Mouse (Mus musculus) embryonic facial prominence, embryonic 11.5 days (tissue): Measurements from ENCODE around the gene Pard3b. TPM values are rescaled to one million over a fixed set of nuclear protein-coding genes. Genes with fewer than 3 reads are reported as not detected.

Experiments
- ATAC-seq: fragments of 200-750 bp; cut with Nextera tagmentation; replicated peaks from 2 replicates; pipeline ENCODE4 v1.8.0; 2017; ENCODE audit warnings: low read depth; ENCODE audit not compliant: insufficient number of reproducible peaks, low FRiP score, low TSS enrichment
- DNase-seq: peaks from one replicate; pipeline ENCODE4 v3.0.0-alpha.2; 2015; ENCODE audit warnings: low spot score
- H3K27ac ChIP-seq: fragments of 300-500 bp; sonication (generic); replicated peaks from 2 replicates; pipeline ENCODE4 v1.5.1; 2014; ENCODE audit warnings: mild to moderate bottlenecking, low read depth, low read length, control low read depth
- H3K27me3 ChIP-seq: fragments of 300-500 bp; sonication (generic); 2 replicates; pipeline ENCODE4 v1.6.1; 2014; ENCODE audit warnings: mild to moderate bottlenecking, low read length, moderate library complexity, mixed read lengths; ENCODE audit not compliant: control insufficient read depth, insufficient read depth
- H3K36me3 ChIP-seq: fragments of 300-500 bp; sonication (generic); replicated peaks from 2 replicates; pipeline ENCODE4 v1.6.1; 2014; ENCODE audit warnings: low read depth, mild to moderate bottlenecking, low read length, moderate library complexity, mixed read lengths; ENCODE audit not compliant: control insufficient read depth, insufficient read depth
- H3K4me1 ChIP-seq: fragments of 300-500 bp; sonication (generic); 2 replicates; pipeline ENCODE4 v1.6.1; 2014; ENCODE audit warnings: low read length, mixed read lengths; ENCODE audit not compliant: control insufficient read depth, insufficient read depth
- H3K4me2 ChIP-seq: fragments of 300-500 bp; sonication (generic); 2 replicates; pipeline ENCODE4 v1.6.1; 2014; ENCODE audit warnings: low read depth, mild to moderate bottlenecking, control low read depth, low read length, moderate library complexity
- H3K4me3 ChIP-seq: fragments of 300-500 bp; sonication (generic); 2 replicates; pipeline ENCODE4 v1.5.1; 2014; ENCODE audit warnings: low read depth, low read length, control low read depth
- H3K9ac ChIP-seq: fragments of 300-500 bp; sonication (generic); replicated peaks from 2 replicates; pipeline ENCODE4 v1.6.1; 2014; ENCODE audit warnings: mild to moderate bottlenecking, control low read depth, low read length
- H3K9me3 ChIP-seq: fragments of 300-500 bp; sonication (generic); replicated peaks from 2 replicates; pipeline ENCODE4 v1.6.1; 2016; ENCODE audit warnings: mild to moderate bottlenecking, low read length, inconsistent platforms, mixed read lengths; ENCODE audit not compliant: control insufficient read depth
- WGBS: fragments of 180-500 bp; shearing (Covaris S2); extraction: QIAGEN DNeasy Blood & Tissue Kit; methylation state at CpG from one replicate; pipeline ENCODE4 v1.1.7; 2014; 5-methylcytosine and 5-hydroxymethylcytosine counted together
- polyA plus RNA-seq: library from polyadenylated mRNA; unstranded; fragments of >200 nt; fragmentation: Nextera tagmentation; extraction: Ambion mirVana; gene quantifications from 2 replicates; pipeline ENCODE4 v1.2.1, GENCODE M21; 2014

Gene Pard3b
- polyA plus RNA-seq, 1 experiment from 2014 or later: 7.7 TPM

GRCm38 (mm10) chr1:62244191-62244984 lies 605.8 kb downstream of the Pard3b start:
- ATAC-seq: 0 out of 2 replicates have a peak, but pooled peaks have one; percentile 48
- DNase-seq: peak; percentile 44
- 34% methylated on average over 12 of the region's 12 CpGs for WGBS
- H3K27me3 ChIP-seq: no peaks in the 10 kb centered on the region
- no peaks in the 10 kb centered on the region for H3K36me3 ChIP-seq
- no peaks in the 10 kb centered on the region for H3K9me3 ChIP-seq
- no peak overlapping the region for H3K4me2 ChIP-seq
- H3K27ac ChIP-seq: no peak overlapping the region
- no peak overlapping the region for H3K9ac ChIP-seq
- H3K4me3 ChIP-seq: no peak overlapping the region
- H3K4me1 ChIP-seq: no peaks in the 10 kb centered on the region

- 81% methylated on average over 1 of the region's 1 CpGs for WGBS
- Histone ChIP-seq H3K27ac (no peak overlapping the region), H3K4me2 (no peak overlapping the region), H3K4me1 (no peaks in the 10 kb centered on the region), H3K4me3 (no peak overlapping the region), H3K27me3 (no peaks in the 10 kb centered on the region), H3K9me3 (no peaks in the 10 kb centered on the region), H3K9ac (no peak overlapping the region), H3K36me3 (no peaks in the 10 kb centered on the region)
- no peak for DNase-seq
- no peak for ATAC-seq
Observed at GRCm38 (mm10) chr1:62252432-62252831, 613.8 kb downstream of the Pard3b start.

GRCm38 (mm10) chr1:62254316-62254715 lies 615.7 kb downstream of the Pard3b start:
- Histone ChIP-seq H3K36me3 (no peaks in the 10 kb centered on the region), H3K27ac (no peak overlapping the region), H3K4me2 (no peak overlapping the region), H3K9me3 (no peaks in the 10 kb centered on the region), H3K4me3 (no peak overlapping the region), H3K4me1 (no peaks in the 10 kb centered on the region), H3K9ac (no peak overlapping the region), H3K27me3 (no peaks in the 10 kb centered on the region)
- DNase-seq: no peak
- WGBS: 84% methylated on average over 4 of the region's 4 CpGs
- no peak for ATAC-seq

GRCm38 (mm10) chr1:62254888-62255287 lies 616.3 kb downstream of the Pard3b start:
- WGBS: 70% methylated on average over 1 of the region's 1 CpGs
- Histone ChIP-seq H3K27ac (no peak overlapping the region), H3K9ac (no peak overlapping the region), H3K4me2 (no peak overlapping the region), H3K27me3 (no peaks in the 10 kb centered on the region), H3K4me3 (no peak overlapping the region), H3K9me3 (no peaks in the 10 kb centered on the region), H3K36me3 (no peaks in the 10 kb centered on the region), H3K4me1 (no peaks in the 10 kb centered on the region)
- ATAC-seq (no peak), DNase-seq (no peak)

GRCm38 (mm10) chr1:62276466-62276865 lies 637.8 kb downstream of the Pard3b start:
- no peaks in the 10 kb centered on the region for H3K4me1 ChIP-seq
- no peak for ATAC-seq
- H3K27me3 ChIP-seq: no peaks in the 10 kb centered on the region
- H3K9ac ChIP-seq: no peak overlapping the region
- no peak for DNase-seq
- H3K4me2 ChIP-seq: no peak overlapping the region
- no peak overlapping the region for H3K27ac ChIP-seq
- H3K36me3 ChIP-seq: no peaks in the 10 kb centered on the region
- H3K9me3 ChIP-seq: no peaks in the 10 kb centered on the region
- no peak overlapping the region for H3K4me3 ChIP-seq
- 87% methylated on average over 3 of the region's 3 CpGs for WGBS

GRCm38 (mm10) chr1:62278586-62278985 lies 640.0 kb downstream of the Pard3b start:
- H3K27ac ChIP-seq: no peak overlapping the region
- H3K9ac ChIP-seq: no peak overlapping the region
- H3K27me3 ChIP-seq: no peaks in the 10 kb centered on the region
- no peaks in the 10 kb centered on the region for H3K4me1 ChIP-seq
- no peaks in the 10 kb centered on the region for H3K9me3 ChIP-seq
- 82% methylated on average over 1 of the region's 1 CpGs for WGBS
- no peak overlapping the region for H3K4me3 ChIP-seq
- H3K4me2 ChIP-seq: no peak overlapping the region
- DNase-seq: no peak
- H3K36me3 ChIP-seq: no peaks in the 10 kb centered on the region
- no peak for ATAC-seq

- Histone ChIP-seq H3K36me3 (no peaks in the 10 kb centered on the region), H3K27me3 (no peaks in the 10 kb centered on the region), H3K4me3 (no peak overlapping the region), H3K27ac (no peak overlapping the region), H3K9ac (no peak overlapping the region), H3K4me1 (no peaks in the 10 kb centered on the region), H3K9me3 (no peaks in the 10 kb centered on the region), H3K4me2 (no peak overlapping the region)
- ATAC-seq (no peak), DNase-seq (no peak)
Observed at GRCm38 (mm10) chr1:62280586-62280985, 642.0 kb downstream of the Pard3b start.

- Histone ChIP-seq H3K27me3 (no peaks in the 10 kb centered on the region), H3K9ac (no peak overlapping the region), H3K9me3 (no peaks in the 10 kb centered on the region), H3K4me2 (no peak overlapping the region), H3K4me1 (no peaks in the 10 kb centered on the region), H3K4me3 (no peak overlapping the region), H3K36me3 (no peaks in the 10 kb centered on the region), H3K27ac (no peak overlapping the region)
- ATAC-seq: no peak
- DNase-seq: no peak
- WGBS: 88% methylated on average over 6 of the region's 6 CpGs
Observed at GRCm38 (mm10) chr1:62282835-62283234, 644.2 kb downstream of the Pard3b start.
